Mouse (Mus musculus) MEL (cell line): Measurements from ENCODE around the gene 1700001P01Rik. TPM values are rescaled to one million over a fixed set of nuclear protein-coding genes. Genes with fewer than 3 reads are reported as not detected.

Experiments
- DNase-seq: peaks from one replicate; pipeline ENCODE4 v3.0.0; 2011; ENCODE audit warnings: low read depth, low spot score
- H3K27ac ChIP-seq: 2 replicates; pipeline ENCODE4 v1.5.1; 2012; ENCODE audit warnings: low read depth, mild to moderate bottlenecking, control low read depth, low read length, moderate library complexity; ENCODE audit not compliant: control insufficient read depth
- H3K27me3 ChIP-seq, 2 experiments: fragments of 150-350 bp in 1 of 2; sonication (generic) in 1 of 2; 2 replicates each; pipeline ENCODE4 v1.6.1; 2012; ENCODE audit warnings: low read length in 2 of 2, mild to moderate bottlenecking in 2 of 2, improper control_type of control experiment in 1 of 2, moderate library complexity in 1 of 2; ENCODE audit not compliant: insufficient read depth in 2 of 2, control insufficient read depth in 1 of 2
- H3K36me3 ChIP-seq, 2 experiments: 2 replicates each; pipeline ENCODE4 v1.6.1; 2012 to 2014; ENCODE audit warnings: low read length in 2 of 2, improper control_type of control experiment in 1 of 2, inconsistent platforms in 1 of 2, mild to moderate bottlenecking in 1 of 2; ENCODE audit not compliant: insufficient read depth in 2 of 2, control insufficient read depth in 1 of 2
- H3K4me1 ChIP-seq, 2 experiments: fragments of 150-350 bp in 1 of 2; sonication (generic) in 1 of 2; 2 replicates each; pipeline ENCODE4 v1.6.1; 2012; ENCODE audit warnings: low read length in 2 of 2, improper control_type of control experiment in 1 of 2, mild to moderate bottlenecking in 1 of 2; ENCODE audit not compliant: insufficient read depth in 2 of 2, control insufficient read depth in 1 of 2
- H3K4me3 ChIP-seq, 2 experiments: fragments of 150-350 bp in 1 of 2; sonication (generic) in 1 of 2; 2 replicates each; pipeline ENCODE4 v1.5.1; 2012; ENCODE audit warnings: low read depth in 2 of 2, low read length in 2 of 2, mild to moderate bottlenecking in 2 of 2, moderate library complexity in 2 of 2, control low read depth in 1 of 2, improper control_type of control experiment in 1 of 2; ENCODE audit not compliant: control insufficient read depth in 1 of 2, insufficient read depth in 1 of 2
- H3K79me2 ChIP-seq: 2 replicates; pipeline ENCODE4 v1.6.1; 2012; ENCODE audit warnings: mild to moderate bottlenecking, low read length, moderate library complexity; ENCODE audit not compliant: control insufficient read depth, poor library complexity, insufficient read depth
- H3K9ac ChIP-seq: 2 replicates; pipeline ENCODE4 v1.6.1; 2012; ENCODE audit warnings: low read depth, mild to moderate bottlenecking, control low read depth, low read length, moderate library complexity; ENCODE audit not compliant: control insufficient read depth, poor library complexity, severe bottlenecking
- H3K9me3 ChIP-seq: fragments of 150-350 bp; sonication (generic); replicated peaks from 2 replicates; pipeline ENCODE4 v1.6.1; 2012; ENCODE audit warnings: mild to moderate bottlenecking, low read length, improper control_type of control experiment, moderate library complexity; ENCODE audit not compliant: insufficient read depth
- CHD1 ChIP-seq: IDR thresholded peaks from 2 replicates; pipeline ENCODE4 v1.6.1; 2012; ENCODE audit warnings: low read depth, mild to moderate bottlenecking, inconsistent platforms, low read length, improper control_type of control experiment
- CHD2 ChIP-seq: IDR thresholded peaks from 2 replicates; pipeline ENCODE4 v1.6.1; 2011; ENCODE audit warnings: low read length, improper control_type of control experiment
- E2F4 ChIP-seq: IDR thresholded peaks from 2 replicates; pipeline ENCODE4 v1.6.1; 2011; ENCODE audit warnings: low read depth, low read length, improper control_type of control experiment, borderline replicate concordance
- EP300 ChIP-seq, 2 experiments: IDR thresholded peaks; 2 replicates each; pipeline ENCODE4 v1.6.1; 2011; ENCODE audit warnings: improper control_type of control experiment in 2 of 2, low read length in 2 of 2, low read depth in 1 of 2, mild to moderate bottlenecking in 1 of 2
- ETS1 ChIP-seq: IDR thresholded peaks from 2 replicates; pipeline ENCODE4 v1.6.1; 2012; ENCODE audit warnings: low read depth, mild to moderate bottlenecking, inconsistent platforms, low read length, improper control_type of control experiment, moderate library complexity
- GABPA ChIP-seq: IDR thresholded peaks from 2 replicates; pipeline ENCODE4 v1.6.1; 2012; ENCODE audit warnings: low read depth, mild to moderate bottlenecking, inconsistent platforms, low read length, improper control_type of control experiment, moderate library complexity
- MAFK ChIP-seq: IDR thresholded peaks from 2 replicates; pipeline ENCODE4 v1.6.1; 2011; ENCODE audit warnings: low read depth, mild to moderate bottlenecking, low read length, improper control_type of control experiment, borderline replicate concordance
- MAZ ChIP-seq: IDR thresholded peaks from 2 replicates; pipeline ENCODE4 v1.6.1; 2012; ENCODE audit warnings: low read depth, mild to moderate bottlenecking, inconsistent platforms, low read length, improper control_type of control experiment
- MXI1 ChIP-seq: IDR thresholded peaks from 2 replicates; pipeline ENCODE4 v1.6.1; 2011; ENCODE audit warnings: mild to moderate bottlenecking, low read depth, low read length, improper control_type of control experiment
- NELFE ChIP-seq: IDR thresholded peaks from 2 replicates; pipeline ENCODE4 v1.6.1; 2011; ENCODE audit warnings: low read depth, low read length, improper control_type of control experiment
- POLR2AphosphoS5 ChIP-seq: IDR thresholded peaks from 2 replicates; pipeline ENCODE4 v1.6.1; 2012; ENCODE audit warnings: low read depth, borderline replicate concordance, mild to moderate bottlenecking, inconsistent platforms, low read length, moderate library complexity, mixed read lengths
- RAD21 ChIP-seq: IDR thresholded peaks from 2 replicates; pipeline ENCODE4 v1.6.1; 2011; ENCODE audit warnings: mild to moderate bottlenecking, low read depth, low read length, improper control_type of control experiment
- RCOR1 ChIP-seq: IDR thresholded peaks from 2 replicates; pipeline ENCODE4 v1.6.1; 2012; ENCODE audit warnings: low read depth, mild to moderate bottlenecking, inconsistent platforms, low read length, improper control_type of control experiment
- SMC3 ChIP-seq: IDR thresholded peaks from 2 replicates; pipeline ENCODE4 v1.6.1; 2011; ENCODE audit warnings: low read depth, low read length, improper control_type of control experiment
- TCF12 ChIP-seq: IDR thresholded peaks from 2 replicates; pipeline ENCODE4 v1.6.1; 2014; ENCODE audit warnings: low read depth, mild to moderate bottlenecking, inconsistent platforms, low read length, improper control_type of control experiment, moderate library complexity
- USF2 ChIP-seq, 2 experiments: IDR thresholded peaks; 2 replicates each; pipeline ENCODE4 v1.6.1; 2011 to 2012; ENCODE audit warnings: improper control_type of control experiment in 2 of 2, low read length in 2 of 2, borderline replicate concordance in 1 of 2, inconsistent platforms in 1 of 2, low read depth in 1 of 2, mild to moderate bottlenecking in 1 of 2; ENCODE audit not compliant: insufficient read depth in 1 of 2
- ZC3H11A ChIP-seq: IDR thresholded peaks from 2 replicates; pipeline ENCODE4 v1.6.1; 2012; ENCODE audit warnings: low read depth, mild to moderate bottlenecking, inconsistent platforms, low read length, improper control_type of control experiment
- polyA plus RNA-seq, 2 experiments: library from polyadenylated mRNA; stranded (reverse) in 1 of 2; unstranded in 1 of 2; fragments of >175 nt in 1 of 2; fragments of >200 nt in 1 of 2; gene quantifications; 2 replicates each; pipeline versions ENCODE4 v1.2.1 to v1.2.4; 2012; ENCODE audit warnings: low replicate concordance in 2 of 2, low read depth in 1 of 2; ENCODE audit not compliant: insufficient read length in 2 of 2, insufficient read depth in 1 of 2, missing spikeins in 1 of 2
- total RNA-seq: library from RNA; depleted of rRNA; stranded (reverse); fragments of 300-350 nt; gene quantifications from 2 replicates; pipeline ENCODE4 v1.2.3, GENCODE M21; 2012

The 1700001P01Rik gene
- total and polyA plus RNA-seq, 3 experiments = 0.43 to 0.69 TPM; not detected in 1

GRCm38 (mm10) chr11:97743423-97743822 is 32.3 kb downstream of the 1700001P01Rik start (continued):
- TF ChIP-seq ETS1 = no peak
- no peak for TF ChIP-seq MAFK

DNA sequence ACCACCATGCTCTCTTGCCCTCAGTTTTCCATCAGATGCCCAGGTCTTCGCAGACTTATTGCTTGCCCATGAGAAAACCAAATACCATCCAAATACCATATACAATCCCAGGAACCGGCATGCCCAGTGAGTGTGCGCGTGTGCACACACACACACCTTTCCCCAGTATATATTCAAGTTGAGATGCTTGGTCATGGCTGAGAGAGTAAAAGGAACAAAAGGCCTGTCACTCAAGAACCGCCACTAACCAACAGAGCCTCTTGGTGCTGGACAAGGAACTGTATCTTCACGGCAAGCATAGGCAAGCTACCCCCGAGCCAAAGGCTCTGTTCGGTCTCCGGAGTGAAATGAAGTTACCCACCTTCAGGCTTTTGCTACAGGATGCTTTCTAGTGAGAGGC is 33.1 kb downstream of the 1700001P01Rik start:
- Histone ChIP-seq H3K36me3 (peaks cover 0 to 4% of the 10 kb centered on the region in 2 experiments; a peak in 1 of 4 replicates), H3K4me1 (peaks cover 0 to 7% of the 10 kb centered on the region in 2 experiments; a peak in 1 of 4 replicates), H3K9me3 (no peaks in the 10 kb centered on the region), H3K4me3 (no peak overlapping the region), H3K79me2 (peaks cover 43% of the 10 kb centered on the region), H3K9ac (no peak overlapping the region), H3K27ac (no peak overlapping the region), H3K27me3 (no peaks in the 10 kb centered on the region)
- DNase-seq = no peak
- TF ChIP-seq ETS1 (no peak), E2F4 (no peak), EP300 (IDR thresholded peaks at IDR 0.05; ENCODE audit: low read depth in 1 of 2, low read length in 2 of 2) (no peak)

DNA sequence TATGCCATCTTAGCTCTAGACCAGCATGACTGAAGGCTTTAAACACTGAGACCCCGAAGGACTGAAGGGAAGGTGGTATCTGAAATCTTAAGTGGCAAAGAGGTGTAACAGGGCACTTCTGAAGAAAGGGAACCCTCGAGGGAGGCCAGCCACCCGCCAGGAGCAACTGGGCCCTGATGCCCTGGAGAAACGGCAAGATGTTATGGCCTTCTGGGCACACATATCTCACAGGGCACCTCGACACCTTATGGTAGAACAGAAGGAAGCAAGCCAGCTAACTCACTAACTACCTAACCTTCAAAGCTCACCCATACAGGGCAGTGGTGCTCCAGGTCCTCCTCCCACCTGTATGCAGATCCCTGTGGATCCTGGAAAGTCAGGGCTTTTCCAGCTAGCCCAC is 33.6 kb downstream of the 1700001P01Rik start:
- TF ChIP-seq USF2 (IDR thresholded peaks at IDR 0.05; ENCODE audit: borderline replicate concordance in 1 of 2, insufficient read depth in 1 of 2, low read depth in 1 of 2, low read length in 2 of 2) (no peak), CHD2 (no peak), GABPA (no peak), ZC3H11A (no peak), TCF12 (no peak), RCOR1 (no peak), MXI1 (no peak), MAFK (no peak), POLR2AphosphoS5 (no peak), SMC3 (no peak), RAD21 (no peak), NELFE (no peak), MAZ (no peak), CHD1 (no peak), EP300 (IDR thresholded peaks at IDR 0.05; ENCODE audit: low read depth in 1 of 2, low read length in 2 of 2) (no peak)
- Histone ChIP-seq H3K9ac (no peak overlapping the region), H3K4me3 (no peak overlapping the region), H3K4me1 (peaks cover 0 to 7% of the 10 kb centered on the region in 2 experiments; a peak in 1 of 4 replicates), H3K27ac (no peak overlapping the region), H3K9me3 (no peaks in the 10 kb centered on the region), H3K79me2 (peaks cover 43% of the 10 kb centered on the region), H3K27me3 (no peaks in the 10 kb centered on the region), H3K36me3 (peaks cover 0 to 4% of the 10 kb centered on the region in 2 experiments; a peak in 1 of 4 replicates)
- DNase-seq = no peak
